ENCODE assay signal across 20 mouse cellular contexts in genomic region chr12:54260502-54260901, GRCm38 (mm10). TPM values are rescaled to one million over a fixed set of nuclear protein-coding genes. Genes with fewer than 3 reads are reported as not detected.
DNase-seq lines count a peak whose midpoint lies in the region; ATAC-seq and TF ChIP-seq lines count a peak whose summit lies in the region.
"Had no signal": no experiment of that assay in that cellular context is flagged by ENCODE, and none has a peak within 500 bp of the region (broad histone marks: within the 10 kb centered on the region; RNA-seq: fewer than 3 reads in every experiment).

No protein-coding gene starts in this region.

- H3K27me3 ChIP-seq in limb, embryonic 14.5 days (ENCODE audit: control insufficient read depth, insufficient read depth, low read length): no peaks in the 10 kb centered on the region
- H3K27me3 ChIP-seq in limb, embryonic 10.5 days (ENCODE audit: low read depth, poor library complexity, severe bottlenecking): no peaks in the 10 kb centered on the region
- H3K27me3 ChIP-seq in lung, embryonic 14.5 days (ENCODE audit: insufficient read depth, low read length): no peaks in the 10 kb centered on the region; the same call in 1 of the 2 replicates
- H3K27me3 ChIP-seq: hindbrain, embryonic 13.5 days; limb, embryonic 12.5 days; neural tube, embryonic 13.5 days had no signal

- TF ChIP-seq CTCF in lung, embryonic 14.5 days (IDR thresholded peaks at IDR 0.05; ENCODE audit: low read depth): no peak

- TF ChIP-seq POLR2A in limb, embryonic 14.5 days (IDR thresholded peaks at IDR 0.05; ENCODE audit: borderline replicate concordance, extremely low read depth, insufficient read depth, insufficient read length): no peak

- 70% methylated on average over 6 of the region's 6 CpGs for WGBS in limb, embryonic 14.5 days
- WGBS in limb, embryonic 10.5 days: 75% methylated on average over 6 of the region's 6 CpGs
- WGBS in lung, embryonic 14.5 days: 44% methylated on average over 6 of the region's 6 CpGs

- H3K9ac ChIP-seq in limb, embryonic 14.5 days (ENCODE audit: low read depth, low read length, severe bottlenecking): no peak overlapping the region
- H3K9ac ChIP-seq in lung, embryonic 14.5 days: no peak overlapping the region
- H3K9ac ChIP-seq: forebrain, postnatal 0 days; hindbrain, embryonic 13.5 days; limb, embryonic 12.5 days; liver, embryonic 14.5 days; neural tube, embryonic 13.5 days had no signal

- no peak for DNase-seq in limb, embryonic 14.5 days (ENCODE audit: low spot score)
- DNase-seq in limb, embryonic 10.5 days (ENCODE audit: low spot score): no peak
- peak; percentile 64 for DNase-seq in adipocyte (ENCODE audit: low spot score)
- DNase-seq in lung, embryonic 14.5 days: peak; percentile 36
- DNase-seq in spleen, postnatal 36 days (ENCODE audit: low spot score in 2 of 2): no peak
- DNase-seq in cerebellum, adult 11-12 months: no peak
- DNase-seq in adrenal gland, adult (ENCODE audit: inconsistent age in 2 of 2, low spot score in 1 of 2): no peak
- DNase-seq: cerebellum, adult 18-20 months; cerebellum, postnatal 36 days; forebrain, postnatal 0 days; heart, postnatal 14 days; kidney, postnatal 10 days; right cerebral cortex, postnatal 14 days had no signal

- no peaks in the 10 kb centered on the region for H3K9me3 ChIP-seq in limb, embryonic 14.5 days (ENCODE audit: control insufficient read depth, low read length)
- no peaks in the 10 kb centered on the region for H3K9me3 ChIP-seq in limb, embryonic 10.5 days (replicated peaks)
- H3K9me3 ChIP-seq in lung, embryonic 14.5 days (ENCODE audit: low read depth, low read length): no peaks in the 10 kb centered on the region
- H3K9me3 ChIP-seq: heart, embryonic 10.5 days; hindbrain, embryonic 13.5 days; limb, embryonic 12.5 days; neural tube, embryonic 13.5 days had no signal

- H3K36me3 ChIP-seq in limb, embryonic 14.5 days (ENCODE audit: control insufficient read depth, insufficient read depth, low read length): no peaks in the 10 kb centered on the region
- no peaks in the 10 kb centered on the region for H3K36me3 ChIP-seq in limb, embryonic 10.5 days
- H3K36me3 ChIP-seq in lung, embryonic 14.5 days (ENCODE audit: insufficient read depth): no peaks in the 10 kb centered on the region
- H3K36me3 ChIP-seq: heart, embryonic 10.5 days; hindbrain, embryonic 13.5 days; limb, embryonic 12.5 days; neural tube, embryonic 13.5 days had no signal

- no peak overlapping the region for H3K27ac ChIP-seq in limb, embryonic 14.5 days (replicated peaks; ENCODE audit: low read depth, low read length)
- H3K27ac ChIP-seq in limb, embryonic 10.5 days: no peak overlapping the region
- H3K27ac ChIP-seq in lung, embryonic 14.5 days (ENCODE audit: low read depth): no peak overlapping the region
- H3K27ac ChIP-seq: heart, embryonic 10.5 days; hindbrain, embryonic 13.5 days; limb, embryonic 12.5 days; liver, embryonic 14.5 days; neural tube, embryonic 13.5 days; stomach, postnatal 0 days had no signal

- H3K4me1 ChIP-seq in limb, embryonic 14.5 days (ENCODE audit: control insufficient read depth, insufficient read depth, low read length): peaks cover 14% of the 10 kb centered on the region; the same call in 1 of the 2 replicates
- peaks cover 9% of the 10 kb centered on the region for H3K4me1 ChIP-seq in limb, embryonic 10.5 days
- H3K4me1 ChIP-seq in lung, embryonic 14.5 days (ENCODE audit: insufficient read depth): peaks cover 26% of the 10 kb centered on the region

- 0 out of 2 replicates have a peak, but pooled peaks have one; percentile 50 for ATAC-seq in limb, embryonic 14.5 days (ENCODE audit: low FRiP score, low read depth)
- no peak for ATAC-seq in lung, embryonic 14.5 days (ENCODE audit: insufficient read depth)
- peak; percentile 45; the same call in 1 of the 2 replicates for ATAC-seq in megakaryocyte, adult 5-6 weeks (ENCODE audit: poor library complexity, severe bottlenecking)
- ATAC-seq: forebrain, postnatal 0 days had no signal

- no peak overlapping the region for H3K4me3 ChIP-seq in limb, embryonic 14.5 days (replicated peaks; ENCODE audit: low read length)
- no peak overlapping the region for H3K4me3 ChIP-seq in limb, embryonic 10.5 days
- no peak overlapping the region for H3K4me3 ChIP-seq in lung, embryonic 14.5 days (ENCODE audit: low read depth, low read length)
- H3K4me3 ChIP-seq: heart, embryonic 10.5 days; hindbrain, embryonic 13.5 days; limb, embryonic 12.5 days; neural tube, embryonic 13.5 days had no signal

- H3K4me2 ChIP-seq in limb, embryonic 14.5 days (replicated peaks; ENCODE audit: low read depth, low read length, severe bottlenecking): no peak overlapping the region
- no peak overlapping the region for H3K4me2 ChIP-seq in lung, embryonic 14.5 days
- H3K4me2 ChIP-seq: hindbrain, embryonic 13.5 days; limb, embryonic 12.5 days; neural tube, embryonic 13.5 days had no signal

RNA-seq across cellular contexts. Expression of gene Egln3, which starts 56.8 kb away (rescaled TPM):
- polyA plus RNA-seq in limb, embryonic 14.5 days (2012; rRNA removed): 7.7 and 7.8 TPM in 2 replicates
- polyA plus RNA-seq in limb, embryonic 14.5 days (2014; fragmentation: Nextera tagmentation; extraction: Ambion mirVana): 5.6 and 7.1 TPM in 2 replicates
- polyA plus RNA-seq in limb, embryonic 10.5 days (2016; fragmentation: Nextera tagmentation; extraction: Ambion mirVana): 2.8 and 2.9 TPM in 2 replicates
- polyA plus RNA-seq in lung, embryonic 14.5 days (2014; fragmentation: Nextera tagmentation; extraction: Ambion mirVana): 11.4 and 15.5 TPM in 2 replicates
- 3.3 and 3.6 TPM in 2 replicates for total RNA-seq in megakaryocyte, adult 5-6 weeks (2015)
- 1.7 and 1.9 TPM in 2 replicates for total RNA-seq in megakaryocyte, adult 5-6 weeks (2017)

Comparison
In these comparisons a context has a peak if more than half of its experiments do, and no peak if none do; other contexts are left out.
1. DNase-seq: peak in adipocyte (single experiment) and lung, embryonic 14.5 days (single experiment); none in limb, embryonic 14.5 days (single experiment), limb, embryonic 10.5 days (single experiment), spleen, postnatal 36 days (0 of 2), cerebellum, adult 11-12 months (single experiment) and adrenal gland, adult (0 of 2).